Mouse (Mus musculus): ENCODE data around the gene G2e3. TPM values are rescaled to one million over a fixed set of nuclear protein-coding genes. Genes with fewer than 3 reads are reported as not detected.

Gene G2e3
- polyA plus RNA-seq, 1 experiment, result 15.6 TPM

DNA sequence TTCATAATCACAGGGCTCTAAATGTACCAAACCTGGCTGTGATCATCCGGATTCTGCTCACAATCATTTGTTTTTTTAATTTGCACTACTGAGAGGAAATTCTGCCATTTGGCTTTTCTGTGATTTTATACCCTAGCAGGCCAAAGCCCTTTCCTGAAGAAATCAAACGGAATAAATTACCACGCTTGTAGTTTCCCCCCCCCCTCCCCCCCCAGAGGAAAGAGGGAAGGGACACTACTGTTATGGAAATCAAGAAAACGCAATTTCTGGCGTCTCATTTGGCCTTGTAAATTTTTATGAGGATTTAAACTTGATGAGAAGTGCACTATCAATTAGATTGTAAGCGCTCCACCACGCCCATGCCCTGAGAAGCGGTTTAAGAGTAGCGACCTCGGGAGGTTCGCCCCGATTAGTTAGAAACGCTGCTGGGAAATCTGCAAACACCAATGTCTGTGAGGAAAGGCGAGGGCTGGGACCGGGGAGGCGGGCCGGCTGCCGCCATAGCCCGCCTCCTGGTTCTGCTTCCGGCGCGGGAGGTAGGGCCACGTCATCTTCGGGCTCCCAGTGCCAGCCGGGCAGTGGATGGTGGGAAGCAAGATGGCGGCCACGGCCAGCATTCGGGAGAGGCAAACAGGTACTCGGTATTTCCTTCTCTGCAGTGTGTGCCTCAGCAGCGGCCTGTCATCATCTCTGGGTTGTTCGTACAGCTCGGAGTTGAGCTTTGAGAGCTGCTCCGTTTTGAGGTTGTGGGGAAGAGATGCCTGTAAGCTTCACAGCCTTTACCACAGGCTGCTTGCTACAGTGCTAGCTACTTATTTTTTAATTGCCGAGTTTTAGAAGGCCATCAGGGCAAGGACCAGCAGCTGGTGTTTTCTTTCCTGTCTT, 29.4 kb downstream of the G2e3 start, which contains the start of gene Scfd1:
Gene Scfd1, plus strand, starts transcription at position 508 of the 885 bp plus-strand sequence.
- peaks cover 4% of the 10 kb centered on the region; the same call in 1 of the 2 replicates for H3K4me1 ChIP-seq (ENCODE audit: control insufficient read depth, insufficient read depth, low read length)
- H3K4me3 ChIP-seq (ENCODE audit: insufficient read depth, low read length), result peak within 1 kb of the TSS; percentile 73
- peak within 1 kb of the TSS; percentile 40 for H3K27ac ChIP-seq (ENCODE audit: insufficient read depth, low read depth, low read length)
- no peak for TF ChIP-seq POLR2A (IDR thresholded peaks at IDR 0.05; ENCODE audit: borderline replicate concordance, low read depth, low read length)
- no peak for TF ChIP-seq CTCF (IDR thresholded peaks at IDR 0.05; ENCODE audit: low read depth, low read length)

DNA sequence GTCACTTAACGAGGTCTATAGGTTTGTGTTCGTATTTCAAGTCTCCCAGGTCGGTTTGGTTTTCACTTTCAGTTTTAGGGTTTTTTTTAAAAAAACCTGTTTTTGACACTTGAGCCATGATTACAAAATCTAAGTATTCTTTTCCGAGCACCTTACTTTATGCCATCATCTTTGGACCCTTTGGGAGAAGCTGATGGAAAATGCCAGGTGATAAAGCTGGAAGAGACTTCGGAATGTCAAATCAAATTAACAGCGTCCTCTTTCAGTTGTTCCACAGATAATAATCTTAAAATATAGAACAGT, 30.0 kb downstream of the G2e3 start:
- H3K4me1 ChIP-seq (ENCODE audit: control insufficient read depth, insufficient read depth, low read length), result peaks cover 4% of the 10 kb centered on the region; the same call in 1 of the 2 replicates
- peak overlapping the region; percentile 73 for H3K4me3 ChIP-seq (ENCODE audit: insufficient read depth, low read length)
- 0 out of 2 replicates have a peak overlapping the region, but pooled peaks have one; percentile 40 for H3K27ac ChIP-seq (ENCODE audit: insufficient read depth, low read depth, low read length)
- TF ChIP-seq CTCF (IDR thresholded peaks at IDR 0.05; ENCODE audit: low read depth, low read length) (no peak), POLR2A (IDR thresholded peaks at IDR 0.05; ENCODE audit: borderline replicate concordance, low read depth, low read length) (no peak)

DNA sequence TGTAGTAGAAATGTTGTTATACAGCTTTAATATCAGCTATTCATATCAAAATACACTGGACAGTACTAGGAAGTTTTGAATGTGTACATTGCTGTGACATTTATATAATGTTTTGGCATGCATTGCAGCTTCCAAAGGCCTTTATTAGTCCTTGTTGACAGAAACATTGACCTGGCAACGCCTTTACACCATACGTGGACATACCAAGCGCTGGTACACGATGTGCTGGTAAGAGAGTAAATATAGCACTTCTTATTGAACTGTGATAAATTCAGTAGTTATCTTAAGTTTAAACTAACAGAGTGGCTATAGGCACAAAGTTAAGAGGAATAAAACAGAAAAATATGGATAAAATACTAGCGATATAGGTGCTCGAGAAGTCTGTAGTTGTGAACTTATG, 52.0 kb downstream of the G2e3 start:
- no peaks in the 10 kb centered on the region for H3K4me1 ChIP-seq (ENCODE audit: control insufficient read depth, insufficient read depth, low read length)
- TF ChIP-seq POLR2A (IDR thresholded peaks at IDR 0.05; ENCODE audit: borderline replicate concordance, low read depth, low read length), result no peak
- TF ChIP-seq CTCF (IDR thresholded peaks at IDR 0.05; ENCODE audit: low read depth, low read length), result no peak
- H3K27ac ChIP-seq (ENCODE audit: insufficient read depth, low read depth, low read length), result no peak overlapping the region
- no peak overlapping the region for H3K4me3 ChIP-seq (ENCODE audit: insufficient read depth, low read length)

DNA sequence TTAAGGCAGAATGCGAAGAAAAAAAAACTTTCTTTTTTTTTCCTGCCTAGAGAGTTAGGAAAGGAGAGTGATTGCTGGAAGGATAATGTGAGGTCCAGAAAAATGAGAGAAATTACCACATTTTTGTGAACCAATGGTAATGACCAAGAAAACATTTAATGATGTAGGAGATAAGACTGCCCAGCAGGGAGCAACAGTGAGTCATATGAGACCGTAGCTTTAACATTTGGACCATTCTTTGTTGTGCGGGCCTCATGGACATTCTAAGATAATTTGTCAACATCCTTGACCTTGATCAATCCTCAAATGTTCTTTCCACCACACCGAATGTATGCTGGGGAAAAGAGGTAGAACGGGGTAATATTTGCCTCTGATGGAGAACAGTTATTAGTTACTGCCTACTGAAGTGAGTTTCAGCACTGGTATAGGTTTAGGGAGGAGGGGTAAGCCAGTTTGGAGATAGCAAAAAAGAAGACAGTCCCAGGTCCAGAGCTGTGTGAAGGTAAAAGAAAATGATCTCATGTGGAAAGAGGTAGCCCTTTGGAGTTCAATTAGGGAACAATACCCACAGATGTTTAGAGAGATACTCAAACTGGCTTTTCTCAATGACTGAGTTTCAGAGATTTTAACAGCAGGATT, 54.3 kb downstream of the G2e3 start:
- TF ChIP-seq CTCF (IDR thresholded peaks at IDR 0.05; ENCODE audit: low read depth, low read length), result no peak
- TF ChIP-seq POLR2A (IDR thresholded peaks at IDR 0.05; ENCODE audit: borderline replicate concordance, low read depth, low read length), result no peak
- Histone ChIP-seq H3K4me1 (ENCODE audit: control insufficient read depth, insufficient read depth, low read length) (no peaks in the 10 kb centered on the region), H3K4me3 (ENCODE audit: insufficient read depth, low read length) (no peak overlapping the region), H3K27ac (ENCODE audit: insufficient read depth, low read depth, low read length) (no peak overlapping the region)

DNA sequence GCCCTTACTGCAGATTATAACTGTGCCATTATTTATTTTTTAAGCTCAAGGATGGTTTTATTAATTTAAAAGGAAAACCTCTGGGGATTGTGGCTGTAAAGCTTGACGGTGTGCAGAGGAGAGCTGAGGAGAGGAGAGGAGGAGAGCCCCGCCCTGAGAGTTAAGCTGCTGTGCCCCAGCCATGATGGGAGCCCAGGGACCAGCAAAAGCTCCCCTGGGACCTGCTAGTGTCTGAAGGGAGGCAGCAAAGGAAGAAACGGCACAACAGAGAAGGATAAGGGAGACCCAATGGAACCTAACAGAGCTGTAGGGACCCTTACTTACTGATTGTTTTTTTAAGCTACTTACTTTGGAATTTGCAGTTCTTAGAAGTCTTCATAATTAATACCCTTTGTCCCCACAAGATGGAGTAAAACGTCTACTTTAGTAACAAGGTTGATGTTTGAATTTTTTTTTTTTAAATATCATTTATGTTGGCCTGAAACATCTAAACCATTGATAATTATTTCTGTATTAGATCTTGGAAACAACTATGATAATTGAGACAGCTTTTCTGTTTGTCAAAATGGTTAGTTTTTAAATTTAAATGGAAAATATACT, 56.2 kb downstream of the G2e3 start:
- Histone ChIP-seq H3K4me1 (ENCODE audit: control insufficient read depth, insufficient read depth, low read length) (no peaks in the 10 kb centered on the region), H3K27ac (ENCODE audit: insufficient read depth, low read depth, low read length) (no peak overlapping the region), H3K4me3 (ENCODE audit: insufficient read depth, low read length) (no peak overlapping the region)
- TF ChIP-seq CTCF (IDR thresholded peaks at IDR 0.05; ENCODE audit: low read depth, low read length), result no peak

DNA sequence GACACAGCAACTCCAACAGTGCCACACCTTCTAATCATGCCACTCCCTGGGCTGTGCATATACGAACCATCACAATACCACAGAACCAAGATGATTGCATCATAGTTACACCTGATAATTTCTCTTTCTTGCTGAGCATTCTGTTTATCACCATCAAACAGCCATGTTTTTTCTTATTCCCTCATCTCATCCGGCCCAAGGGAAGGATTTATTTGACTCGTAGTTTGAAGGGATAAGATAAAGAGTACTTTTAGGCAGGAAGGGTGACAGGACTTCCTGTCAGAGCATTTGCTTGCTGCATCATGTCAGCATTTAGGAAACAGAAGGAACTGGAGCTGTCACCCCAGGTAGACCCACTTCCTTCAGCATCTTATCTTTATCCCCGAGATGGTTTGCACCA, 63.5 kb downstream of the G2e3 start:
- no peak overlapping the region for H3K4me3 ChIP-seq (ENCODE audit: insufficient read depth, low read length)
- no peak overlapping the region for H3K27ac ChIP-seq (ENCODE audit: insufficient read depth, low read depth, low read length)
- no peak for TF ChIP-seq POLR2A (IDR thresholded peaks at IDR 0.05; ENCODE audit: borderline replicate concordance, low read depth, low read length)
- no peak for TF ChIP-seq CTCF (IDR thresholded peaks at IDR 0.05; ENCODE audit: low read depth, low read length)
- no peaks in the 10 kb centered on the region for H3K4me1 ChIP-seq (ENCODE audit: control insufficient read depth, insufficient read depth, low read length)

Other genes starting within 250 kb of the G2e3 start
- gene Scfd1, start 29.4 kb downstream of the G2e3 start, polyA plus RNA-seq (2012; ENCODE audit: insufficient read depth, insufficient read length, missing spikeins), result 39.5 and 41.3 TPM in 2 replicates
- not detected in 2 replicates for gene Coch, start 245.3 kb downstream of the G2e3 start, polyA plus RNA-seq (2012; ENCODE audit: insufficient read depth, insufficient read length, missing spikeins)

Data from bone marrow macrophage, adult 2 months (primary cell).